Mouse (Mus musculus) kidney, embryonic 16.5 days (tissue): ENCODE data around the gene Rhox10. TPM values are rescaled to one million over a fixed set of nuclear protein-coding genes. Genes with fewer than 3 reads are reported as not detected.
"Not testable (repeated sequence)": the region's sequence is repeated elsewhere in the genome, so short reads cannot be mapped to it uniquely, and the experiment has no call there.

Source experiments
- ATAC-seq: fragments of 200-750 bp; cut with Nextera tagmentation; 2 replicates; pipeline ENCODE4 v1.8.0; 2017; ENCODE audit warnings: moderate TSS enrichment; ENCODE audit not compliant: low FRiP score, low TSS enrichment
- H3K27ac ChIP-seq: fragments of 300-500 bp; sonication (generic); 2 replicates; pipeline ENCODE4 v1.5.1; 2014; ENCODE audit warnings: low read length
- H3K27me3 ChIP-seq: fragments of 300-500 bp; sonication (generic); 2 replicates; pipeline ENCODE4 v1.6.1; 2014; ENCODE audit warnings: low read length, control low read depth, mixed read lengths; ENCODE audit not compliant: insufficient read depth
- H3K36me3 ChIP-seq: fragments of 300-500 bp; sonication (generic); 2 replicates; pipeline ENCODE4 v1.6.1; 2014; ENCODE audit warnings: low read length, control low read depth, mixed read lengths; ENCODE audit not compliant: insufficient read depth
- H3K4me1 ChIP-seq: fragments of 300-500 bp; sonication (generic); 2 replicates; pipeline ENCODE4 v1.6.1; 2014; ENCODE audit warnings: low read length, control low read depth, mixed read lengths; ENCODE audit not compliant: insufficient read depth
- H3K4me2 ChIP-seq: fragments of 300-500 bp; sonication (generic); replicated peaks from 2 replicates; pipeline ENCODE4 v1.6.1; 2014; ENCODE audit warnings: low read depth, low read length
- H3K4me3 ChIP-seq: fragments of 300-500 bp; sonication (generic); 2 replicates; pipeline ENCODE4 v1.5.1; 2014; ENCODE audit warnings: mild to moderate bottlenecking, low read length
- H3K9ac ChIP-seq: fragments of 300-500 bp; sonication (generic); replicated peaks from 2 replicates; pipeline ENCODE4 v1.6.1; 2014; ENCODE audit warnings: low read length
- H3K9me3 ChIP-seq: fragments of 300-500 bp; sonication (generic); 2 replicates; pipeline ENCODE4 v1.6.1; 2016; ENCODE audit warnings: low read length, control low read depth
- WGBS: fragments of 180-500 bp; shearing (Covaris S2); extraction: QIAGEN DNeasy Blood & Tissue Kit; methylation state at CpG from one replicate; pipeline ENCODE4 v1.1.7; 2014; 5-methylcytosine and 5-hydroxymethylcytosine counted together
- polyA plus RNA-seq: library from polyadenylated mRNA; unstranded; fragments of >200 nt; fragmentation: Nextera tagmentation; extraction: Ambion mirVana; gene quantifications from 2 replicates; pipeline ENCODE4 v1.2.1, GENCODE M21; 2015

The Rhox10 gene
- not detected in 2 replicates for polyA plus RNA-seq

DNA sequence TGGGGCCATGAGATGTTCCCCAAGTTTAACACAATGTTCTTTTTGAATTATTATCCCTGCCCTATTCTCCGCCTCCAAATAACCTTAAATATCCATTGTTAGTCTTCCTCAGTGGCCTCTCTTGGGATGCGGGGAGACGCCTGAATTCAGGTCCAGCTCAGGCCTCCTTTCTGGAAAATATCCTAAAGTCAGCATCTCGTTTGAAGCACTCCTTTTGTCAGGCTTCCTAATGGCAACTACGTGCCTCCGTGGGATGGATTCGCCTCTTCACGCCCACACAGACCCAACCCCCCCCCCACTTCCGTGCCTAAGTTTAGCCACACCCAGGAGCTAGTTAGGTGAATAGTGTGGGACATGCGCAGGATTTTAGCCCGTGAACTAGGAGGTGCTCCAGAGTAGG lies at the start of gene Rhox10:
Gene Rhox10 (plus strand): TSS at position 301 of the 400 bp plus-strand sequence.
- WGBS: 79% methylated on average over 11 of the region's 11 CpGs
- H3K4me2 ChIP-seq: no peak within 1 kb of the TSS
- H3K9me3 ChIP-seq: no peaks in the 10 kb centered on the region
- H3K27me3 ChIP-seq: no peaks in the 10 kb centered on the region
- H3K9ac ChIP-seq: no peak within 1 kb of the TSS
- no peak within 1 kb of the TSS for H3K27ac ChIP-seq
- H3K36me3 ChIP-seq: no peaks in the 10 kb centered on the region
- H3K4me1 ChIP-seq: no peaks in the 10 kb centered on the region
- H3K4me3 ChIP-seq: no peak within 1 kb of the TSS
- ATAC-seq: no peak

DNA sequence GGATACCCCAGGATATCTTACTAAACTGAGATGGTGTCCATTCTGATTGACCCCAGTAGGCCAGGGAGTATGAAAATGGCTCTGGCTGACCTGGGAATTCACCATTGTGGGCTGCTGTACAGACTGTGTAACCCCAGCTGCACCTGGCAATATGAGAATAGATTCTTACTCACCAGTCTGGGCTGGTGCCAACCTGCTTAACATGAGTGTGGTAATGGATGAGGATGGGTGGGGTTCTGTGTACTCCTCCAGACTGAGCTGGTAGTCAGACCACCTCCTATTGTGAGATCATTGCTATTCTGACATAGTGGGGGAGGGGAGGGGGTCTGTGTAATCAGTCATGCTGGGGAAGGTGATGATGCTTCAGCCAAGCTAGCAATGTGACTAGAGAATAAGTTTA lies 47.7 kb upstream of the Rhox10 start, which contains the start of gene Btg1-ps1:
Gene Btg1-ps1 (minus strand): TSS at position 219 of the 400 bp plus-strand sequence.
- H3K27me3 ChIP-seq, H3K4me1 ChIP-seq, H3K4me3 ChIP-seq, ATAC-seq, H3K36me3 ChIP-seq, H3K9me3 ChIP-seq, H3K9ac ChIP-seq, H3K27ac ChIP-seq, H3K4me2 ChIP-seq: not testable (repeated sequence)

DNA sequence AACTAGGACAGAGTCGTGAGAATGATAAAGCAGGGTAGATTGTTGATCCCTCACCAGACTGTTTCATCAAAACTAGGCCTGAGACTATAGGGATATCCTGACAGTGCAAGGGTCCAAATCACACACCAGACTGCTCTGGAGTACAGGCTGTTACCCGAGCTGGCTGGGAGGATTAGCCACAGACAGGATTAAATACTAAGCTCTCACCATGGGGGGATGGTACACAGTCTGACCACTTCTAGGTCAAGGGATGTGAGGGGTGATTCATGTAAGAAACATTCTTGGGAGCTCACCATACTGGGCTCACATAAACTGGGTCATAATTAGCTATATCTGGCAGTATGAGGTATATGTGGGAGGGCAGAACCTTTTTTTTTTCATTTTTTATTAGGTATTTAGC lies 32.4 kb upstream of the Rhox10 start:
- Histone ChIP-seq H3K4me1 (no peaks in the 10 kb centered on the region), H3K4me3 (no peak overlapping the region), H3K27me3 (no peaks in the 10 kb centered on the region), H3K4me2 (no peak overlapping the region), H3K36me3 (no peaks in the 10 kb centered on the region), H3K27ac (no peak overlapping the region), H3K9ac (no peak overlapping the region), H3K9me3 (no peaks in the 10 kb centered on the region)
- WGBS: 75% methylated on average over 2 of the region's 2 CpGs
- no peak for ATAC-seq

DNA sequence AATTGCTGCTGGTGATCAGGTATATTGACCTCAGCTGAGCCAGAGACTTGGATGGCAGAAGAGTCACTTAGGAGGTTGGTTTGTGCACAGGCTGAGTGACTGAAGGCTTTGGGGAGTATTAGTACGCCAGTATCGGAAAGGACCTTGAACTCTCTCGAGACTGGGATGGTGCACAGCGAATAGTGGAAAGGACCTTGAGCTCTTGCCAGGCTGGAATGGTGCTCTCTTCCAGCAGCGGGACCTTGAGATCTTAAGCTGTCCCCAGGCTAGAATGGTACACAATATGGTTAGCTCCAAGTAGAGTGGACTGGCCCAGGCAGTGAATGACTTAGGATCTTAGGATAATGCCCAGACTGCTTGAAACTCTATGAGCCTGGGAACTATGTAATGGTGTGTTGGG lies 26.6 kb upstream of the Rhox10 start:
- H3K4me1 ChIP-seq: no peaks in the 10 kb centered on the region
- 92% methylated on average over 5 of the region's 5 CpGs for WGBS

DNA sequence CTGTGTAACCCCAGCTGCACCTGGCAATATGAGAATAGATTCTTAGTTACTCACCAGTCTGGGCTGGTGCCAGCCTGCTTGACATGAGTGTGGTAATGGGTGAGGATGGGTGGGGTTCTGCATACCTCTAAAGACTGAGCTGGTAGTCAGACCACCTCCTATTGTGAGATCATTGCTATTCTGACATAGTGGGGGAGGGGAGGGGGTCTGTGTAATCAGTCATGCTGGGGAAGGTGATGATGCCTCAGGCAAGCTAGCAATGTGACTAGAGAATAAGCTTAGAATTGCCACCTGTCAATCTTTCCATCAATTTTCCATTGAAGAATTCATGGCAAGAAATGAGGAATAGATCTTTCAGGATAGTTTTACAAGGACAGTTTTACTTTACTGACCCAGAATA lies 23.3 kb upstream of the Rhox10 start, which contains the start of gene Btg1-ps2:
Gene Btg1-ps2 (minus strand): TSS at position 101 of the 400 bp plus-strand sequence.
- not testable (repeated sequence) for H3K4me3 ChIP-seq, H3K27ac ChIP-seq, H3K9ac ChIP-seq, H3K36me3 ChIP-seq, H3K27me3 ChIP-seq, ATAC-seq, H3K9me3 ChIP-seq, H3K4me2 ChIP-seq, H3K4me1 ChIP-seq

More for the DNA sequence above, 26.6 kb upstream of the Rhox10 start:
- H3K4me3 ChIP-seq: no peak overlapping the region
- H3K4me2 ChIP-seq: no peak overlapping the region
- no peak for ATAC-seq
- no peaks in the 10 kb centered on the region for H3K9me3 ChIP-seq
- H3K27me3 ChIP-seq: no peaks in the 10 kb centered on the region
- H3K9ac ChIP-seq: no peak overlapping the region
- no peaks in the 10 kb centered on the region for H3K36me3 ChIP-seq
- no peak overlapping the region for H3K27ac ChIP-seq

DNA sequence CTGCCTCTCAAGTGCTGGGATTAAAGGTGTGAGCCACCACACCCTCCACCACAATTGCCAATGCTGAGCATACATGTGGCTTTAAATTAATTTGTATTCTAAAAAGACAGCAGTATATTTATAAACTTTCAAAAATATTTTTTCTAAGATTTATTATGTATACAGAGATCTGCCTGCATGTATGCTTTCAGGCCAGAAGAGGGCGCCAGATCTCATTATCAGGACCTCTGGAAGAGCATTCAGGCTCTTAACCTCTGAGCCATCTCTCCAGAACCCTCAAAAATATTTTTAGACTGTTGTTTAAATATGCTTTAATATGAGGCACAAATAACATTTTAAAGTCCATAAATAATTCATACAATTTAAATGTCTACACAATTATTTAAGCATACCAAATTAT lies 4.7 kb upstream of the Rhox10 start:
- Histone ChIP-seq H3K4me2 (no peak overlapping the region), H3K27me3 (no peaks in the 10 kb centered on the region), H3K9ac (no peak overlapping the region), H3K4me3 (no peak overlapping the region), H3K9me3 (no peaks in the 10 kb centered on the region), H3K36me3 (no peaks in the 10 kb centered on the region), H3K27ac (no peak overlapping the region), H3K4me1 (no peaks in the 10 kb centered on the region)
- 0% methylated on average over 1 of the region's 1 CpGs for WGBS
- no peak for ATAC-seq

DNA sequence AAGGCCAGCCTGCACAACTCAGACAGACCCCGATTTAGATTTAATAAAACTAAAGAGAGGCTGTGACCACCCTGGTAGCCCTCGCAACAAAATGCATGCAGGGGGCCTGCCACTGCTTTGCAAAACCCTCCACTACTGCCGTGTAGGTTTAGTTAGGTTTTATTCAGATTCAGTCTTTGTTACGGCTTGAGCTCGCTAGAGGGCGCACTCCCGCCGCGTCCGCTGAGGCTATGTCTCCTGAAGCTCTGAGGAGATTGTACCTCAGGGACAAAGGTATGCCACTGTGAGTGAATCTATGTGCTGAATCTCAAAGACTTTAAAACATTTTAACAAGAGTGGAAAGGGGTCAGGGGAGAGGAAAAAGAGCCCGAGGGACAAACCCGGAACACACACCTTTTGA lies 18.0 kb downstream of the Rhox10 start:
- ATAC-seq: no peak
- Histone ChIP-seq H3K36me3 (no peaks in the 10 kb centered on the region), H3K27me3 (no peaks in the 10 kb centered on the region), H3K4me1 (no peaks in the 10 kb centered on the region), H3K9me3 (no peaks in the 10 kb centered on the region), H3K4me2 (no peak overlapping the region), H3K27ac (no peak overlapping the region), H3K9ac (no peak overlapping the region), H3K4me3 (no peak overlapping the region)
- 27% methylated on average over 12 of the region's 12 CpGs for WGBS

DNA sequence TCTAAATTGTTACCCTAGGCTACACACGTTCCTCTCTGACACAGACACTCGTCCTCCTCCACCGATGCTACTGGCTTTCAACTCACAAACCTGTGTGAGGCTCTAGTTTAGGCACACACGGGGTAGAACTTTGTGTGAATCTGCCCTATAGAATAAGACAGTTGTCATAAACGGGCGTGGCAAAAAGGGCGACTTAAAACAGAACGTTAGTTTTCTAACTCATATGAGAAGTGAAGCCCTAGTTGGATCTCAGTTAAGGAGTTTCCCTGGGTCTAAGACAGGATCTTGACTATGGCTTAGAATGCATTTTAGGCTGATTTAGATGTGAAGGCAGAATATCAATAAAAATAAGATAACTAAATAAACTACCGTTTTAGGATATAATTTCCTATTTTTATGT lies 18.8 kb downstream of the Rhox10 start, which contains the start of gene Rhox11:
Gene Rhox11 (minus strand): TSS at position 101 of the 400 bp plus-strand sequence.
- no peak within 1 kb of the TSS for H3K4me3 ChIP-seq
- no peaks in the 10 kb centered on the region for H3K27me3 ChIP-seq
- ATAC-seq: no peak
- H3K27ac ChIP-seq: no peak within 1 kb of the TSS
- 88% methylated on average over 9 of the region's 9 CpGs for WGBS
- no peaks in the 10 kb centered on the region for H3K4me1 ChIP-seq
- H3K36me3 ChIP-seq: no peaks in the 10 kb centered on the region
- H3K9me3 ChIP-seq: no peaks in the 10 kb centered on the region
- H3K4me2 ChIP-seq: no peak within 1 kb of the TSS
- no peak within 1 kb of the TSS for H3K9ac ChIP-seq

DNA sequence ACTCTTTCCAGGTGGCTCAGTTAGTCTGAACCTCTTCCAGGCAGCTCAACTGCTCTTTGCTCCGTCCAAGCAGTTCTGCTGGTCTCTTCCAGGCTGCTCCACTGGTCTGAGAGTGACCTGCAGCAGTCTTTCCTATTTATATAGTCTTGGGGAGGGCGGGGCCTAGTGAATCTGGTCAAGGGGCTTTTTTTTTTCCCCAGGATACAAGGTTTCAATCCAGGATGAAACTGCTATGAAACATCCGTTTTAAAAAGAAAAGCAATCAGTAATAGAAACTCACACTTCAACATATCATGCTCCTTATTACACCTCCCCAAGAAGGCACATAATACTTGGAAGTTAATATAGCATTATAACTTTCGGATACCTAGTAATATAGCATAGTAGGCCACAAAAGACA lies 44.5 kb downstream of the Rhox10 start, which contains the start of gene Rhox12:
Gene Rhox12 (minus strand): TSS at position 101 of the 400 bp plus-strand sequence.
- no peak for ATAC-seq
- Histone ChIP-seq H3K4me2 (no peak within 1 kb of the TSS), H3K27ac (no peak within 1 kb of the TSS), H3K27me3 (no peaks in the 10 kb centered on the region), H3K4me3 (no peak within 1 kb of the TSS), H3K36me3 (no peaks in the 10 kb centered on the region), H3K4me1 (no peaks in the 10 kb centered on the region), H3K9ac (no peak within 1 kb of the TSS), H3K9me3 (no peaks in the 10 kb centered on the region)
- WGBS: 76% methylated on average over 4 of the region's 4 CpGs

DNA sequence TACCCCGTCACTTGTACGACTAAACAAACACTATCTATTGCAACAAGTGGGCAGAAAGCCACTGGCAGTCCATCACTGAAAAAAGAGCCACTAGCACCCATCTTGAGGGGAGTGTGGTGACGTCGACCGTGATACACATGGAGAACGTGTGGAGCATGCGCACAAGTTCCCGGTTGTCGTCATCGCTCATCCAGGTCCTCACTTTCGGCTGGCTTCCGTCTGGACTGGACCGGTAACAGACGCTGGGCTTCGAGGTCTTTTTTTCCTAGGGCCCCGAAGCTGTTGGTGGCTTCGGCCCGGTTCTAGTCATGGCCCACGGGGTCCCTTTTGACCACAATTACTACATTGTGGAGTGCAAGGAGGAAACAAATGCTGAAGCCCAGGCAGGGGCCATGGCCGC lies 54.7 kb downstream of the Rhox10 start, which contains the start of gene Rhox13:
Gene Rhox13 (plus strand): TSS at position 238 of the 400 bp plus-strand sequence.
- Histone ChIP-seq H3K36me3 (no peaks in the 10 kb centered on the region), H3K4me3 (no peak within 1 kb of the TSS), H3K4me1 (no peaks in the 10 kb centered on the region), H3K27ac (no peak within 1 kb of the TSS), H3K9me3 (peaks cover 17% of the 10 kb centered on the region; the same call in 1 of the 2 replicates), H3K9ac (no peak within 1 kb of the TSS), H3K4me2 (no peak within 1 kb of the TSS), H3K27me3 (no peaks in the 10 kb centered on the region)
- 98% methylated on average over 20 of the region's 20 CpGs for WGBS
- ATAC-seq: no peak
